Mouse (Mus musculus) urinary bladder, postnatal 4 days (tissue): ENCODE data around the gene Cers3.

Experiments used
- DNase-seq, 2 experiments: peaks; one replicate each; pipeline ENCODE4 v3.0.0; 2021 to 2022; ENCODE audit warnings: low spot score in 2 of 2

Gene Cers3

DNA sequence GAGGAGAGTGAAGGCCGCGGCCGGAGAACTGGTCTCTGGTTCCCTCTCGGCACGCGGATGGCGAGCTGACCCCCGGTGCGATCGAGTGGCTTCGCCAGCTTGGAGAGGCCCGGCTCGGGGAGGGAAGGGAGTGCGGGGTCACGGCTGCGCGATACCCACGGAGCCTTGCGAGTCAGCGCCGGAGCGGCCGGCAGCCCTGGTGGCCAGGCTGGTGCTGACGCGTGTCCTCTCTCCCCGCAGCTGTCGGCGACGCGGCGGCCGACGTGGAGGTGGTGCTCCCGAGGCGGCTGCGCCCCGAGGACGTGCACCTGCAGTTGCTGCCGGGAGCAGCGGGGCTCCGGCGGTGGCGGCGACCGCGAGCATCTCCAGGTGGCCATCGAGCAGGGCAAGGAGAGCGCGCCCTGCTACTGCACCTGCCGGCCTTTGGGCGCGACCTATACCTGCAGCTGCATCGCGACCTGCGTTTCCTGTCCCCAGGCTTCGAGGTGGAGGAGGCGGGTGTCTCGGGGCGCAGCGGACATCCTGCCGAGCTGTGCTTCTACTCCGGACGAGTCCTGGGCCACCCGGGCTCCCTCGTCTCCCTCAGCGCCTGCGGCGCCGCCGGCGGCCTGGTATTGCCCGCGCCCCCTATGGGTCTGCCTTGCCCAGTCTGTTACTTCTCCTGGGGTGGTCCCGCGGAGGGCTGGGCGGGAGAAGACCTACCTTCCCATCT lies 96.9 kb downstream of the Cers3 start:
- peak in 1 of 2 experiments; percentile 31 for DNase-seq

- no peak for DNase-seq
Measured at GRCm38 (mm10) chr7:66841165-66841564, 97.9 kb downstream of the Cers3 start.

DNA sequence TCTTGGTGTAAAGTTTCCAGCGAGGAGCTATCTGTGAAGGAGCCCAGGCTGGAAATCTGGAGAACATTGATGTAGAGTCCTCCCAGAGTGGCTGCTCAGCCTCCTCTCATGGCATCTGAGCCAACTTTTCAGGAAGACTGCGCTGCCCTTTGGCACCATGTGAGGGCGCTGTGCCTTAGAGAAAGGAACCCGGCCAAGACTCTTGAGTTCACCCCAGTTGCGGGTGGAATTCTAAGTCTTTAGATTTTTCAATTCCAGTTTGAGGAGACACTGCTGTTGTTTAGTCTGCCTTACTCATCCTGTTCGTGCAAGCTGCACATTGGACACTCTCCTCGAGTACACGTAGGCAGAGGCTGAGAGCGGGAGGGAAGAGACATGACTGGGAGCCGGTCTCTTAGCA lies 98.7 kb downstream of the Cers3 start:
- DNase-seq = peak; percentile 82 to 87

- no peak for DNase-seq
Measured at GRCm38 (mm10) chr7:66843846-66844245, 100.5 kb downstream of the Cers3 start.

DNA sequence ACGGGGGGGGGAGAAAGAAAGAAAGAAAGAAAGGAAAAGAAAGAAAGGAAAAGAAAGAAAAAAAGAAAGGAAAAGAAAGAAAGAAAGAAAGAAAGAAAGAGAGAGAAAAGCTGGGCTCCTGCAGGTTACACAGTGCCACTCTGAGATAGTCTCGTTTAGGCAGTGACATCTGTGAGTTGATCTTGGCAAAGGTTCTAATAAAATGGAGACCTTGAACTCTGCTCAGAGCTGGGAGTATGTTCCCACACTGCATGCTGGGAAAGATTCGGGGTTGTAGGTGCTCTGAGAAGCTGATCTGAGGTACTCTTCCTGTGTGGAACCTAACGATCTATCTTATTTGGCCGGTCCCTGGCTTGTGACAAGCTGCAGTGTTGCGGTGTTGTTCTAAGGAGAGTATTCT lies 103.3 kb downstream of the Cers3 start:
- no peak for DNase-seq

GRCm38 (mm10) chr7:66847299-66847698 lies 104.0 kb downstream of the Cers3 start:
- DNase-seq = no peak

DNA sequence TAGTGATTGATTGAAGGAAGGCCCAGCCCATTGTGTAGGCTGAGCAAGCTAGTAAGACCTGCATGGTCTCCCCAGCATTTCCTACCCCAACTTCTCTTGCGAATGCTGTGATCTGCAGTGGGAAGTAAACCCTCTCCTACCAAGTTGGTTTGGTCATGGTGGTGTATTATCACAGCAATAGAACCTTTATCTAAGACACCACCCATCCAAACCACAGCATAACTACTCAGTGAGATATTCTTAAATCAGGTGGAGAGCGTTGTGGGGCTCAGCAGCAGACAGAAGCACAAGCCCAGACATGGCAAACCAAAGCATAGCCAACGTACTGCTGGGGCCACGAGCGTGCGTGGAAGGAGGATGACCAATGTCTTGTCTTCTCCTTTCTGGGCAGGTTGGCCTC lies 106.0 kb downstream of the Cers3 start:
- DNase-seq = no peak

GRCm38 (mm10) chr7:66852164-66852563 lies 108.9 kb downstream of the Cers3 start:
- no peak for DNase-seq

DNA sequence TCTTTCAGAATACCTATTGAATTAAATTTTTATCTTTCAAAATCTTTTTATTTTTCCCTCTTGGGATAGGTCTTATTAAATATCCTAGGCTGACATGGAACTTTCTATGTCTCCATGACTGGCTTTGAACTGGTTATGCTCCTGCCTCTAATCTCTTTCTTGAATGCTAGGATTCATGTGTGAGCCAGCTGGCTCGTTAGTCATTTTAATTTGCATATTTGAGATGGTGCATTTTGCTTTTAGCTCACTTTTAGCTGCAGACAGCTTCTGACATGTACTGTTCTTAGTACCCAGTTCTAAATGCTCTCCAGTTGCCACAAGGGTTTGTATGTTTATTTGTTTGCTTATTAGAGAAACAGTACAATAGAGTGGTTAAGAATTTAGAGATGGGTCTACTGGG lies 114.3 kb downstream of the Cers3 start:
- no peak for DNase-seq

DNA sequence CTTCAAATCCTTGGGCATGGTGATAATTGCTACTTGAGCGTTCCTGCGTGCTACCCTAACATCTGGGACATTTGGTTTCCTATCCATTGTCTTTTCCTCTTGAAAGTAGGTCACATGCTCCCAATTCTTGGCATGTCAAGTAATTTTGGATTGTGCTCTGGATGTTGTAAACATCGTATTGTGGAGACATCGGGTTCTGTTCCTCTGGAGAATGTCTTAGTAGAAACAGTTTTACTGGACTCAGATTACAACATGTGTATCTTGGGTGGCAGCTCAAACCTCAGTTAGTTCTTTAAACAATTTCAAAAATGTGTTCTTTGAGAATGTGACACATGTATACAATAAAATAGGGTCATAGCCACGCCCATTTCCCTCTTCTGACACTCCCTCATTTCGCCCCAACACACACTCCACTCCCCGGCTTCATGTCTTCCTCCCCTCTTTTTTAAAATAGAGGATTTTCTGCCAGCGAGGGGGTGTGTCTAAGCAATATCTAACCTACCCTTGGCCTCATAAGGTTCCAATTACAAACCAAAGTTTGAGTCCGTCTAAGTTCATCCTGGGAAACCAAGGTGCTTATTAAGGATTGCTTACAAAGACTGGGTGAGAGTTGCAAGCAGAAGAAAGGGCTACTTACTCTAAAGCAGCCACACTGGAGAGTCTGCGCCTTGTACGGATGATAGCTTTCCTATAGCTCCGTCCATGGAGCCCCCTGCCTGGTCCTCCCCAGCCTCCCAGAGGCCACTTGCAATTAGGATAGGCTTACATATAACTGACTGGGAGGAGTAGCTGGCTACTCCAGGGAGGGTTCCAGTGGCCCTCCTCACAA lies 115.2 kb downstream of the Cers3 start:
- no peak for DNase-seq

DNA sequence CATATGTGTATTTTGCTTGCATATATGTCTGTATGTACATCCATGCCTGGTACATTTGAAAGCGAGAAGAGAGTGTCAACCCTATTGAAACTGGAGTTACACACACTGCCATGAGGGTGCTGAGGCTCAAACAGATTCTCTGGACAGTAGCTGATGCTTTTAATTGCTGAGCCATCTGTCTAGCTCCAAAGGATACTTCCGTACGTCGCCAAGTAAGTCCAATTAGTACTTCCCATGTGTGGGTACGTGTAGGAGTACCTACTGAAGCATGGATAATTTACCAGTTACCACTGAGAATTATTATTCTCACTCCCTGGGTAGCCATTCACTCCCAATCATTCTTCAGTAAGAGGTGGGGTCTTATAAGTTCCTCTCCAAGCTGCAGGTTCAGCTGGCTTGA lies 115.9 kb downstream of the Cers3 start:
- DNase-seq = no peak

DNA sequence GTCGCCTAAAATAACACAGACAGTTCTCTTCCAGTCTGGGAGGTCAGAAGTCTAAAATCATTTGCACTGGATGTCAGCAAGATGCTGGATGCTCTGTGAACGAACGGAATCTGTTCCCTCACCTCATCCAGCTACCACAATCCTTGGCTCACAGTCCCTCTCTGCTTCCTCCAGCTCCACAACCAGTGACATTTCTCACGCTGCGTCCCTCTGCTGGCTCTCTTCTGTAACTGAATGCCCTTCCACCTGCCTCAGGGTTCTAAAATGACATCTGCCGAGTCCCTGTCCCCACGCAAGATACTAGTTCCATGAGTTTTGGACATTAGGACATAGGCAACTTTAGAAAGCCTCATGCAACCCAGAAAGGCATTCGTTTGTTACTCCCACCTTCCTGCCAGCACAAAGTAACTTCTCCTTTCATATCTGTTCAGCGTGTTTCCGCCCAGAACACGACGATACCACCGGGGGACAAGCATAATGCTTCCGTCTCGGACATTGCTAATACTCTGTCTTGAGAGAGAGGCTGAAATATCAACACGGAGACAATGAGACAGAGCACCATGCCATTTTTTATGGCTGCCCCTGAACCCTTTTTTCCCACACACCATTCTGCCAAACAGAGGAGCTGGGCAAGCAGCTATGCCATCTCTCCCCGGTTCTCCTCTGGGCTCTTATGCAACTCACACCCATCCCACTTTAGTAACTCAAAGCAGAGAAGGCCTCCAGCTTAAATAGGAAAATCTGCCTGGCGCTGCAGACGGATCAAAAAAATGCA lies 123.8 kb downstream of the Cers3 start:
- DNase-seq = no peak

GRCm38 (mm10) chr7:66867719-66868501 lies 124.6 kb downstream of the Cers3 start:
- DNase-seq = no peak

DNA sequence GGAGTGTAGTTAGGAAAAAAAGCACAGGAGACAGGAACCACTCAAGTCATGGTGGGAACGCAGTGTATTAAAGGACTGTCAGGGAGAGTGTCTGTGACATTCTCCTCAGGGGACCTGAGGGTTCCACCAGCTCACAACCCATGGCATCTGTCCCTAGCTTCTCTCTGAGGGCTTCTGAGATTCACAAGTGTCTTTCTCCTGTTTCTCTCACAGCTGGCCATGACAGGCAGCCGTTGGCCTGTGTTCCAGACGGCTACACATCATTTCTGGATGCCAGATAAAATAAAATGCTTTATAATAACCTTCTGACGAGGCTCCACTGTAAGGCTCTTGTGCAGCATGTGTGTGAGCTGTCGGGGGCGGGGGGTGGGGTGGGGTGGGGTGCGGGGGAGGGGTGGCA lies 128.2 kb downstream of the Cers3 start:
- no peak for DNase-seq

DNA sequence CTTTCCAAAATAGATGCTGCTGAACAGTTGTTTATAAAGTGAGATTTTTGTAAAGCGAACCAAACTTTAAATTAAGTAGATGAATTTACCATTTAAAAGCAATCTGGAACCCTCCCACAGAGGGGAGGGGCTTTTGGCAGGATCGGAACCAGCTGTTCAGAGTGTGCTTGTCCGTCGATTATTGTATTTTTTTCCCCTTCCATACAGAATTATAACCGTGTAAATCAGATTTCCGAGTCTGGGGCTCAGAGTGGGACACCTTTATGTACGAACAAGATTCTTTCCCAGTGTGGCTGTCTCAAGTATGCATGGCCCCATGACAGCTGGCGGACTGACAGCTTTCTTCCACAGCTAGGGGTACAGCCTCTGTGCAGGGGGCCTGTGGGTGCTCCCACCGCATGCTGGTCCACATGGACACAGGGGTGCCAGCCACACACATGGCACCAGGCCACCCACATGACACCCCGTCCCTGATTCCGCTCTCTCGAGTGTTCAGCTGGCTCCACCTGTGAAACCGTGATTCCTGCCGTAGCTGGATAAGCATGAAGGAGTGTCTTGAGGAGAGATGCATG lies 128.7 kb downstream of the Cers3 start:
- DNase-seq = no peak

- no peak for DNase-seq
Measured at GRCm38 (mm10) chr7:66873235-66873634, 129.9 kb downstream of the Cers3 start.
